Mouse (Mus musculus) forelimb bud, embryonic 11.5 days (tissue): ENCODE data around the gene C1rb.
"Not testable (repeated sequence)": the region's sequence is repeated elsewhere in the genome, so short reads cannot be mapped to it uniquely, and the experiment has no call there.

Experiments
- DNase-seq: peaks from one replicate; pipeline ENCODE4 v3.0.0-alpha.2; 2012; ENCODE audit warnings: low read depth, low spot score

Gene C1rb

DNA sequence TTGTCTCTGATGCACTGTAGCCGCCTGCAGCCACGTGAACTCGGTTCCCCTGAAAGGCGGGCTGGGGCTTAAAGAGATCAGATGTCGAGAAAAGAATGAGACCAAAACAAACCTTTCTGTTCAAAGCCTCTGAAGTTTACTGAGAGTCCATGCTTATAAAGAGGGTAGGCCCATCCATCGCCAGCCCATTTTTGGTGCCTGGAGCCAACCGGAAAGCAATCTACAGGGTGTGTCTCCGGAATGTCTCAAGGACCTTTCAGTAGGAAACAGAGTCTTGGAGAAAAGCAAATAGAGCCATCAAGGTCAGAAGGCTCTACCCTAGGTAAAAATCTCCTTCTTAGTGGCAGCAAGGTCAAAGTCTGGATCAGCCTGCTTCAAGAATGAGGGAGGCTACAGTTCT lies 23.0 kb downstream of the C1rb start:
- DNase-seq: no peak

DNA sequence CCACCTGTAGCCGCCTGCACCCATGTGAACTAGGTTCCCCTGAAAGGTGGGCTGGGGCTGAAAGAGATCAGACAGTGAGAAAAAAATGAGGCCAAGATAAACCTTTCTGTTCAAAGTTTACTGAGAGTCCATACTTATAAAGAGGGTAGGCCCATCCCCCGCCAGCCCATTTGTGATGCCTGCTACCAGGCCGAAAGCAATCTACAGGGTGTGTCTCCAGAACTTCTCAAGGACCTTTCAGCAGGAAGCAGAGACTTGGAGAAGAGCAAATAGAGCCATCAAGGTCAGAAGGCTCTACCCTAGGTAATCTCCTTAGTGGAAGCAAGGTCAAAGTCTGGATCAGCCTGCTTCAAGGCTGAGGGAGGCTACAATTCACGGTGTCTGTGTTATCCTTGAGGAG lies 31.9 kb downstream of the C1rb start:
- DNase-seq: no peak

DNA sequence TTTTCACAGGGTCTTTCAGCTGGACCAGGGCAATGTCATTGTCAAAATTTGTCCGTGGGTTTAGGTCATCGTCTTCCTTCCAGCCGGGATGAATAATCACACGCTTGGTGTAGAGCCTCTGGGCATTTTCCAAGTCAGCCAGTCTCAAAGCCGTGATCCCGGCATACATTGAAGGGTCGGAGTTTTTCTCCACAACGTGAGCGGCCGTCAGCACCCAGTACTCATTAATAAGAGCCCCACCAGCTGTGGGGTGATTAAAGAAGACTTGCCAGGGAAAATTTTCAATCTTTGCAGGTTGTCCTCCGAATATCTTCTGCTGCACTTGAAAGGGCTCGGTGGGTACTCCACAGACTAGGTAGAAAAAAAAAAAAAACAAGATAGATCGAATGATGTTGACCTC lies 55.5 kb downstream of the C1rb start:
- no peak for DNase-seq

DNA sequence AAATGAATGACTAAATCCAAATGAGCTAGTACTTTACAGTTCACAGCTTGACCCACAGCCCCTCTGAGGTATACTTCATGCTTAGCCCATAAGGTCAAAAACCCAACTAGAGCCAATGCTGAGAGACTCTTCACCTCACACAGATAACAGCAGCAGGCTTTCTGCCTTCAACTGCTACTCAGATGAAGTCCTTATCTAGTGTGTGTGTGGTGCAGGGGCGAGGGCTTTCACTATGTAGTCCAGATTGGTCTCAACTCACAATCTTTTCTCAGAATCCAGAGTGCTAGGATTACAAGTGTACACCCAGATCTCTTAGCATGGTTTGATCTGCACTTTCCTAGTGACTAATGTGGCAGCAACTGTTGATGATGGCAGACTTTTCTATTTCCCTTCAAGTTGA lies 56.1 kb downstream of the C1rb start:
- not testable (repeated sequence) for DNase-seq

DNA sequence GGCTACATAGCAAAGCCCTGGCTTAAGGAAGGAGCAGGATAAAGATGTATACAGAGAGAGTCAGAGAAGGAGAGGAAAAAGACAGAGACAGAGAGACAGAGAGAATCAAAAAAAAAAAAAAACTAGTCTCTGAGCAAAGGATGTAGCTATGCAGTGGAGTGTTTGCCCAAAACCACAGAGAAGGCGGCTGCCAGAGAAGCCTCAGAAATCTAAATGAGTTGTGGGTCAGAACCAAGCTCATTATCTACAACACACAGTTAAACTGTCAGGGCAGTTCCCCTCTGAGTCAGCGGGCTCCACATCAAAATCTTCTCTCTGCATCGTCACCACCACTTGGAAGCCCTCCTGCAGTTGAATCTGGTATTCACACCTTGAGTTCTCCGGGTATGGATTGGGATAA lies 60.7 kb downstream of the C1rb start:
- DNase-seq: no peak
